Mouse (Mus musculus): Measurements from ENCODE around the gene 1110032A03Rik.
A peak's percentile ranks its signal among the peaks of the same experiment; 100 is the strongest.

1110032A03Rik gene

DNA sequence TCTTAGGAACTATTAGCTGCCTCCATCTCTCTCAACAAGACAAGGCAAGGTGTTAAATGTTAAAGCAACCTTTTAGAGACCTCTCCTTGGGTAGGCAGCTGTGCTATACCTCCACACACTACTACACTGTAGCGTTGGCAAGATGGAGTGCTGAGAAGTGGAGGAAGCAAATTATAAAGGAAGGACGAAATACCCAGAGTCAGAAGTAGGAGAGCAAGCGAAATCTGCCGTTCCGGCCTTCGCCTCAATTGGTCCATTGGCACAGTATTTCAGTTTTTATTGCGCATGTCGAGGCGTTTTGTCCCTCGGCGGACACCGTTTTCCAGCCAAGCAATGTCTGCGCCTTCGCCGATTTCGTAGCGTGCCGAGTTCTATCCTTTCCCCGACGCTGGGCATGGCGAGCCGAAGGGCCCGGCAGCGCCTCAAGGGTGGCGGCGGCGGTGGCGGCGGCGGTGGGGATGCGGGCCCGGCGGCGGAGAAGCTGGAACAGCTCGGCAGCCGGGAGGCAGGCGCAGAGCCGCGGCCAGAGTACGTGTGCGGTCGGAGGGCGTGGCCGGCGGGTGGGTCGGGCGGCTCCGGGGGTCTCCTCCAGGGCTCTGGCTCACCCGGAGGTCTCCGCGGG lies at the start of gene 1110032A03Rik, which contains the start of gene Alg9:
TSS of gene 1110032A03Rik (minus strand) at position 530 of the 622 bp plus-strand sequence.
TSS of gene Alg9 (plus strand) at position 29 of the 622 bp plus-strand sequence.
- peak; percentile 75 for DNase-seq (ENCODE audit: low read depth)

DNA sequence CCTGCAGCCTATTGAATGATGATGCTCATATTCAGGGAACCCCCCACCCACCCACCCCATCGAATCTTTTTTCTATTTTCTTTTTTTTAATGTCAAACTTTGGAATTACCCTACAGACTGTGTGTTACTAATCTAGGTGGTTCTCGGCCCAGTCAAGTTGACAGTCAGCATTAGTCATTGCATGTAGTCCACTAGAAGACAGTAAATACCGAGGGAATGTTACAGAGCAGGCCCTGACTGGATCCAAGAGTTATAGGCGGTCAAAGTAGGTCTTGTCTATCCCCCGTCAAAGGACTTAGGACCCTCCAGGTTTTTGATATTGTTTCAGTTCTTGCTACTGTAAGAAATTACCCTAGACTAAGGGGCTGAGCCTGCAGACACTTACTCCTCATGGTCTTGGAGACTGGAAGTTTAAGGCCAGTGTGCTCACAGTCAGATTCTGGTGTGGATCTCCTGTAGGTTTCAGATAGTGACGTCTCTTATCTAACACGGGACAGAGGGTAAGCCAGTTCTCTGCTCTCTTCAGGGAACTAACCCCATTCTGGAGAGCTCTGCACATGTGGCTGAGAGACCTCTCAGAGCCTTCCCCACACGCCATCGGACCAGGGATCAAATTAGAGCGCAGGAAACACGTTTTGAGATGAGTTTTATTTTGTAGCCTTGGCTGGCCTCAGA lies 48.6 kb upstream of the 1110032A03Rik start:
- peak; percentile 64 for DNase-seq (ENCODE audit: low read depth)

DNA sequence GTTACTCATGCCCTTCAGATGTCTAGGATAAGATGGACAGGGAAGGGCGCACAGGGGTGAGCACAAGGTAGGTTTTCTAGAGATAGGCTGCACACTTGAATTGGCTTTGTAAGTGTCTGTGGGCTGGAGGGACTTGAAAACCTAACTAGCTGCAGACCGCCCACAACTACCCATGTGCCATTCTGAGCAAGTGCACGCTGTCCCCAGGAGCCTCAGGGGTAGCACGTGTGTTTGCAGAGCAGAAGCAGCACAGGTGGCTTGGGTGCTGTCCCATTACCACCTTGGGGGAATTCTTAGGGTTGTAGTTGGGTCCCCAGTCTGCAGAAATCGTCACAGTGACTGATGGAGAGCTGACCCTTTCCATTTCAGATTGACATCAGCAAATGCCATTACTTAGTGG lies 46.9 kb upstream of the 1110032A03Rik start:
- no peak for DNase-seq (ENCODE audit: low read depth)

DNA sequence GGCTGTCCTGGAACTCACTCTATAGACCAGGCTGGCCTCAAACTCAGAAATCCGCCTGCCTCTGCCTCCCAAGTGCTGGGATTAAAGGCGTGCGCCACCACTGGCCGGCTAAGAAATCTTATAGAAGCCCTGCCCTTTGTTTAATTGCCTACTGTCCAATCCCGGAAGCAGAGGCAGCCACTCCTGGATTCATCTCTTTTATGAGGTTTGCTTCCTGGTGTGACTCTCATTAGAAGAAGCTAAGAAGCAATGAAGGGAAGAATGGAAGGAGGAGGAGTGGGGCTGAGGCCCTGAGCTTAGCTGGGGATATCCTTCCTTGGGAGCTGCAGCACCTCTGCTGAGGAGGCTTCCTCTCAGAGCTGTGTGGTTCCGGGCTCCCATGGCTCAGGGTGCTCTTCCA lies 46.3 kb upstream of the 1110032A03Rik start:
- no peak for DNase-seq (ENCODE audit: low read depth)

DNA sequence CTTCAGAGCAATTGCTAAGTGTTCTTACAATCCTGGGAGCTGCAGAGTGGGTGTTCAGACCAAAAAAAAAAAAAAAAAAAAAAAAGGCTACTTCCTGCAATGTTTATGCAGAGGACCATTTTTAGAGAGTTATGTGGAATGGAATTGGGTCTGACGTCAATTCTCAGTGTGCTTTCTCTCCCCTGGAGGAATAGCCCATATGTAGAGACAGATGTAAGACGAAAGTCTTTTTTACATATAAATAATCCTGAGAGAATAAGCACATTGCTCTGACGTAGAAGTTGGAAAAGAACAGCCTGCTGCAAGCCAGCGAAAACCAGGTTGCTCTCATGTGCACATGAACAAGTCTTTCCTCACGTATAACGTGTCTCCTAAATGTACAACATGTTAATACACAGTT lies 44.4 kb upstream of the 1110032A03Rik start:
- DNase-seq (ENCODE audit: low read depth) = no peak

DNA sequence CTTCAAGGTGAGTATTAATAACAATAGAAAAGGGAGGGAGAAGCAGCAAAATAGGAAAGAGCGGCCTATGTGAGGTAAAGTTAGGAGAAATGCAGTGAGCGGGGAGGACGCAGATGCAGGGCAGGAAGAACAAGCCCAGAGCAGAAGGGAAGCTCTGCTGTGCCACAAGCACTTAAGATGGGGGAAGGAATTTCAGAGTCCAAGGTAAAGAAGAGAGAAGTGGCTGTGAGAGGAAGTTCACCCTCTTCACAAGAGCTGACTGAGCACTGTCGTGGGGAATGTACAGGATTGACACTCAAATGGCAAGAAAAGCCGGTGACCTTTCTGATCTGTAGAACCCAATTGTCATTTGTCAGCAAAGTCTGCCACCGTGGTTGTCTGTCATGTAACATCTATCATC lies 42.7 kb upstream of the 1110032A03Rik start:
- DNase-seq (ENCODE audit: low read depth) = no peak

DNA sequence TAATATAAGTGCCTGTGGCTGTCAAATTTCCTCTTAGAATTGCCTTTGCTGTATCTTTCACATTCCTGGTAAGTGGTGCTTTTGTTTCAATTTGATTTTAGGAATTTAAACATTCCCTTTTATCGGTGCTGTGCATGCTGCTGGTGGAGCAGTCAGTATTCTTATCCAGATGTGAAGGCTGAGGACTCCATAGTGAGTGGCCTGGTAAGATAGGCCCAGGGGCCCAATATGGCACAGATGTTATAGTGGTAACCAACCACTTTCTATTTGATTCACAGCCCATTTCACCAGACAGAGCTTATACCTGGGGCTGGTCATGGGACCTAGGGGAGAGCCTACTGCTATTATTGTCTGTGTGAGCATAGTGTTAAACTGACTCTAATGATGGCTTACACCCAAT lies 41.2 kb upstream of the 1110032A03Rik start:
- no peak for DNase-seq (ENCODE audit: low read depth)

DNA sequence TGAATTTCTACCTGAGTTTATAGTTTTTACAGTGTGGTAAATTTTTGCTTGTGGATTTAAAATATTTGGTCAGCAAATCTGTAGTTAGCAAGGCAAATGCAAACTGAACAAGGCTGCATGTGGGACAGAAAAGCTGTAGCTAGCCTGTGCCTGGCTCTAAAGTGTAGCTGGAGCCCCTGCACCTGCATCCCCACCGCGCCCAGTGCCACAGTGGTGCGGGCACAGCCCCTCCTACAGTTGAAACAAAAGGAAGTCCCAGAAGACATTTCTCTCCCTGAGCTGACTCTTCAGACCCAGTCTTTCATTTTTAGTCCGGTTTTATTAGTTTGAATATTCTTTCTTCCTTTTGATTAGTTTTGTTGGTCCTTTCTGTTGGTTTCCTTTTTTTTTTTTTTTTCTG lies 40.3 kb upstream of the 1110032A03Rik start:
- no peak for DNase-seq (ENCODE audit: low read depth)

DNA sequence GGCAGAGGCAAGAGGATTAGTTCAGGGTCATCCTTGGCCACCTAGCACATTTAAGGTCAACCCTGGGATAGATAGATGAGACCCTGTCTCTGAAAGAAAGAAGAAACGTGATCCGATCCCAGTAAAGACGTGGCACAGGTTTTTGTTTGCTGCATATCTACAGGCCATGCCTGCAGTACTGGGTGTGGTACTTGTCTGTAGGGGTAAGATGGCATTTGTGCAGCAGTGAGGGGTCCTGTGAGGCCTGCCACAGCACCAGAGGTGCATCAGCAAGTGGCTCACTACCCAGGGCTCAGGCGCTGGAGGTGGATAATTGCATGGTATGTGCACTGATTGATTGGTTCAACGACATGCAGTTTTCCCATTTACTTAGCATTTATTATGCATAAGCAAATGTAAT lies 38.5 kb upstream of the 1110032A03Rik start:
- DNase-seq (ENCODE audit: low read depth) = no peak

DNA sequence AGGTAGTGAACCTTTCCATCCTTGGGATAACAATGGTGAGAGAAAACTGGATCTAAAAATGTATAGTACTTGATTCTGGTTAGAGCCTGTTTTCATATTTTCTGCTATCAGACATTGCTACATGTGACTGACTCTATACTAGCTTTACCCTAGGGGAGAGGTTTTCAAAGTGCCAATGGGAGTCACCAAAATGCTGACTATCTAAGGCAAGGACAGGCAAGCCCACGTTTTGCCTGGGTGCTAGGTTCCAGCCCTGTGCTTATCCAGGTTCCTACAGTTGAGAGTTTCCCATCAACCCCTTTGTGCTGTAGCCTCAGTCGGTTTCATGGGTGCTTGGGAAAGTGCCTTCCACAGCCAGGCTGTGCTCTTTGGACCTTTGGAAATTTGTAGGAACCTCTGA lies 36.4 kb upstream of the 1110032A03Rik start:
- no peak for DNase-seq (ENCODE audit: low read depth)

DNA sequence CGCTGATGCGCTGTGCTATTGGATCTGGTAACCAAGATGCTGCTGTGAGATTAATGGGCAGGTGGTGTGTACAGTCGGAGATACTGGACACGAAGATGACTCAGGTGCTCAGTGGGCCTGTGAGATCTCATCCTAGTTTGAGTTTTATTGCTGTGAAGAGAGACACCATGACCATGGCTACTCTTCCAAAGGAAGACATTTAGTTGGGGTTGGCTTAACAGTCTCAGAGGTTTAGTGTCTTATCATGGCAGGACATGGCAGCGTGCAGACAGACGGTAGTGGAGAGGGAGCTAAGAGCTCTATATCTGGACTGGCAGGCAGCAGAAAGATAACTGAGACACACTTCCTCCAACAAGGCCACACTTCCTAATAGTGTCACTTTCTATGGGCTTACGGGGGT lies 35.9 kb upstream of the 1110032A03Rik start:
- peak; percentile 64 for DNase-seq (ENCODE audit: low read depth)

DNA sequence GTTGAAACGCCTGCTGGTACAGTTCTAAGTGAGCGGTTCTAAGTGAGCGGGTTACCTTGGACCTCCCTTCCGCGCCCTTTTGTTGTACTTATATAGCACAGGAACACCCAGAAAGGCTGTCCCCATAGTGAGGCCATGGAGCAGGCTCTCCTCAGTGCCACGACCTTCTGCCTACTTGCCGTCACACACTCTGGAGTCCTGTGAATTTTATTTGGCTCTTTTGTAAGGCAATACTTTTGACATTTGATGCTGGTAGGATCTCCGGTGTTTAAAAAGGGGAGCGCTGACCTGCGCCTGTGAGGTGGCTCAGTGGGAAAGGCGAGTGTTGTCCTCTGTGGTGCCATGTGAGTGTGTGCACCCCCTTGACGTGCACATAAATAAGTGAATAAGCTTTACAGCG lies 33.8 kb upstream of the 1110032A03Rik start:
- DNase-seq (ENCODE audit: low read depth) = no peak

DNA sequence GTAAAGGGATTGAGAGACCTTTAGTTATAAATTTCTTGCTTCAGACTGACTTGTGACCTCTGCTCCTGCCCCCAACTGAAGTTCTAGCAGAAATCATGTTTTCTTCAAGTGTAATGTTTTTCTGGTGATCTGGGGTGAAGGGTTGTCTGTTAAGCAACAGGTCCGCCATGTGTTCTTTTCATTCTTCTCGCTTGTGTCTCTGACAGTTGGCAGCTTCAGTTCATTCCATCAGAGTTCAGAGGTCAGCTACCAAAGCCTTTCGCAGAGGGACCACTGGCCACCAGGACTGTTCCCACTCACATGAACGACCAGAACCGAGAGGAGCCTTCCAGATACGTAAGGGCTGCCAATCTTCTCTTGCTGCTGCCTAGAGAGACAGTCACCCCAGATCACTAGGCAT lies 33.2 kb upstream of the 1110032A03Rik start:
- no peak for DNase-seq (ENCODE audit: low read depth)

DNA sequence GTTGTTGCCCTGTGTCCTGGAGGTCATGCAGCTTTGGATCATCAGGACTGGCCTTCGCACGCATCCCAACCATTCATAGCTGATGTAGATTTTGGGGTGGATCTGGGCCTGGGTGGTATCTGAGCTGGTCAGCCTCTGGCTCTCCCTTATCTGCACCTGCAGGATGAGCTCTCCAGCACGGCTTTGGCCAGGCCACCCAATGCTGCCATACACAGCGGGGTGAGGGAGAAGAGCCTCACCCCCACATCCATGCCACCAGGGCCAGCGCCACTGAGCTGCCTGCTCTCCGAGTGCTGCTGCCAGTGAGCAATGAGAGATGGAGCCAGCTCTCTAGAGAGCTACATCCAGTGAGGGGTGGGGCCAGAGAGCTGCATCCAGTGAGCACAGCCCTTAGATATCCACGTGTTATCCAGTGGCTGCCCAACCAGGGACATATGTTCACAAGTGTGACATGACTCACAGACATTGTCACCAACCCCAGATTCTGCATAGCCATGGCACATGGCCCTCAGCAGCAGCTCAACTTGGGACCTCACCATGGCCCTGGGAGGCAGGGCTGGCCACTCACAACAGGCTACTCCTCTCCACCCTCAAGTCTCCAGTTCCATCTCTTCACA lies 27.8 kb upstream of the 1110032A03Rik start:
- DNase-seq (ENCODE audit: low read depth) = peak; percentile 24

DNA sequence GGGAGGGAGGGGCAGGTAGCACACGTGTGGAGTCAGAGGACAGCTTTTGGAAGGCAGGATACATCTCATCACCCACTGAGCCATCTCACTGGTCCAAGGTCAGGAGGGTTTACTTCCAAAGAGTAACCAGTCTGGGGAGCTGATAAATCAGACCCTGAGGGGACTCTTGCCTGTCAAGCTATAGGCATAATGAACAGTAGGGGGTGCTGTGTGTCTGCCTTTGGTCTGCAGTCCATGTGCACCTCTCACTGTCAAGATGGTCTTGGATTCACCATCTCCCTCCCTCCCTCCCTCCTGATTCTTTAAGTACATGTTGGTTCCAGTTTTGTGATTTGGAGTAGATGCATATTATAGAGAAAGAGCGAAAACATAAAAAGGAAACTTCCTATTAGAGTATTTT lies 25.7 kb upstream of the 1110032A03Rik start:
- DNase-seq (ENCODE audit: low read depth) = peak; percentile 48

DNA sequence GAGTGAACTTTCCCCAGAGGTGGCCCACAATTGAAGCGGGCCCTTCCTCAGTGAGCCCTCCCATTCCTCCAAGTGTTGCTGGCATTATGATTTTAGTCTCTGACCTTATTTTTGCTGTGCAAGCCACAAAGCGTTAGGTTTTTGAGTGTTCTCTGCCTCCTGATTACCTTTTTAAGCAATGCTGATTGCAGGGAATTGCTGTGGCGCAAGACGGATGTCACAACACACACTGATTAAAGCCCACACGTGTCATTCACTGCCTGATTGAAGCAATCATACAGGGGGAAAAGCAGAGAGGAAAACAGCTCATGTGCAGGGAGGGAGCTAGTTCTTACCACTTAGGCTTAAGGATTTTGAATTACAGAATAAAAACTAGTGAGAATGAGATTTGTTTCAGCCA lies 23.0 kb upstream of the 1110032A03Rik start:
- no peak for DNase-seq (ENCODE audit: low read depth)

DNA sequence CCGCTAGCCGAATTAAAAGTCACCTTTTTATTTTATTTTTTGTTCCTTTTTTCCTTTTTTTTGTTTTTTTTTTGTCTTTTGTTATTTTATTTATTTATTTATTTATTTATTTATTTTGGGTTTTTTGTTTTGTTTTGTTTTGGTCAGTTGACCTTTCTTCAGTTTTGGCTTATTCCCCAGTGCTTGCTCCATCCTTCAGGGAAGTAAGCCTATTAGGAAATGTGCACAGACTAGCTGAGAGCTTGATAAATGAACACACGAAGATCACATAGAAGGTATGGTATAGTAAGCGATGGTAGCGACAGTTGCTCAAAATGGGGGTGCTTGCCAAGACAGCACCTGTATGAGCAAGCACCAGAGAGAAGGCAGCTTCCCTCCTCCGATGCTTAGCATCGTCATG lies 22.3 kb upstream of the 1110032A03Rik start:
- no peak for DNase-seq (ENCODE audit: low read depth)

DNA sequence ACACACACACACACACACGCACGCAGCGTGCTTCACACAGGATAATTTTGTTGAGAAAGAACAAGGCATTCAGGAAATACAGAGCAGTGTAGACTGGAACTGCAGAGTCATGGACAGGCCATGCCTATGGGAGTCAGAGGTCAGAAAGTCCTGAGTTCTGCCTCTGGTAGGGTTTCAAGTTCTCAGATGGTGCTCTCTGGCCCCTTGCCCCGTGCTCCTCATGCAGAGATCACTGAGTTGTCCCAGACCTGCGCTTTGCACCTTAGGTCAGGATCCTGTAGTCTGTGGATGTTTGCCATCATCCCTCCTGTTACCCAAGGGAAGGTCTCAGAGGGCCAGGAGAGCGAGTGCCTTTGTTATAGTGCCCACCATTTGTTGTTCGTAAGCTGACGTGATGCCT lies 21.5 kb upstream of the 1110032A03Rik start:
- DNase-seq (ENCODE audit: low read depth) = no peak

DNA sequence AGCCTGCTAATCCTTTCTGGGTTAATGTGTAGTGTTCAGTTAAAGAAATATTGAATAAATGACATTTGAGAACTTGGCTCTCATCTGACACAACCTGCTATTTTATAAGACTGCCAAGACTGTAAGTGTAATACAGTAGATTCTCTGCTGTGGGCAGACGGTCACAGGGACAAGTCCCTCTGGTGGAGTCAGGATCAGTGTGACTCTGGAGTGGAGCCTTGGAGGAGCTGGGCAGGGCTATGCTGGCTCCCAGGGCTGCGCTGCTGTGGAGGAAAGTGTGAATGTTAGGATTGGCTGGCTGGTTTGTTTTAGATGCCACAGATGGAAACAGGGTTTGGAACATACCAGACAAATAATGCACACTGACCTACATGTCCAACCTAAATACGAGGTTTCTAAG lies 19.9 kb upstream of the 1110032A03Rik start:
- no peak for DNase-seq (ENCODE audit: low read depth)

DNA sequence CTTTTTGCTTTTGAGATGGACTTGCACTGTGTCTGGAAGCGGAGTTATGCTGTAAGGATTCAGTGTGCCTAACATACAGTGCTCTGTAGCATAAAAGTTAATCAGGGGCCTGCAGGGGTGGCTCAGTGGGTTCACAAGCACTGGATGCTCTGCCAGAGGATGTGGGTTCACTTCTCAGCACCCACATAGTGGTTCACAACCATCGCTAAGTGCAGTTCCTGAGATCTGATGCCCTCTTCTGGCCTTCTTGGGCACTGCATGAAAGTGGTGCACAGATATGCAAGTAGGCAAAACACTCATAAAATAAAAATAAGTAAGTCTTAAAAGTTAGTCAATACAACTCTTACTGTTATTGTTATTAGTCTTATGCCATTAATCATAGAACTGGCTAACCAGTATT lies 6.8 kb upstream of the 1110032A03Rik start:
- DNase-seq (ENCODE audit: low read depth) = peak; percentile 38

DNA sequence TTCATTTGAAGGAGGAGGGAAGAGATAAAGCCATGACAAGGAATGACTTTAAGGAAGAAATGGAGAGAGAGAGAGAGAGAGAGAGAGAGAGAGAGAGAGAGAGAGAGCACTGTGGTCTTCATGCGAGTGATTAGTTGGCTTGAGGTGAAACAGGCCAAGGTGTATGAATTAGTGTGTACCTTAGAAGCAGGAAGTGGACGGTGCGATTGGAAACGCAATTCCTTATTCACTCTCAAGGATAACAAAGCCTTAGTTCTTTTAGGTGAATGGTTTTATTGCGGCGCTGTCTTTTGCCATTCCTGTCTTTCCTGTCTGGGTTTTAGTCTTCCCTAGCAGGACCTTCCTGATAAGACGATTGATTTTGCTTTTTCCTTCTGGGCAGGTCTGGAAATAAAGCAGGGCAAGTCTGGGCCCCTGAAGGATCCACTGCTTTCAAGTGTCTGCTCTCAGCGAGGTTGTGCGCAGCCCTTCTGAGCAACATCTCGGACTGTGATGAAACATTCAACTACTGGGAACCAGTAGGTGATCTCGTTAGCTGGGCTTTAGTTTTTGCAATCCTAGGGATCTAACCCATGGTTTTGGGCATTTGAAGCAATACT lies 941 bp upstream of the 1110032A03Rik start:
- no peak for DNase-seq (ENCODE audit: low read depth)

DNA sequence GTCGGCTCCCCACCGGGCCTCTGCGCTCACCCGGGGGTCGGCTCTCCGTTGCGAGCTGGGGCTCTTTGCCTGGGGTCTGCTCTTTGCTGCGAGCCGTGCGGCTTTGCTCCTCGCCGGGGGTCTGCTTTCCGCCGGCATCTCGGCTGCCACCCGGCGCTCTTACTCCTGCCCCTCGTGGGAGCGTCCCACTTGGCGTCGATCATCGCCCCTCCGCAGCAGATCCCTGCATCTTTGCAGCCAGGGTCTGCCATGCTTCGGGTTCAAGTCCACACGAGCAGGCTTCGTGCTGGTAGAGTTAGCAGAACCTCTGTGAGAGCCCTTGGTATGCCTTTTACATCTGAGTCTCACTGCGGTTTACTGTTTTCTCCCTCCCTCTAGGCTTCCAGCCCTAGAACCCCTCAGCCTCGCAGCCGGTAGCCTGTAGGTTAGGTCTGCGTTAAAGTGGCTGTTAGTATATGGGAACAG lies 374 bp upstream of the 1110032A03Rik start:
- DNase-seq (ENCODE audit: low read depth) = no peak

DNA sequence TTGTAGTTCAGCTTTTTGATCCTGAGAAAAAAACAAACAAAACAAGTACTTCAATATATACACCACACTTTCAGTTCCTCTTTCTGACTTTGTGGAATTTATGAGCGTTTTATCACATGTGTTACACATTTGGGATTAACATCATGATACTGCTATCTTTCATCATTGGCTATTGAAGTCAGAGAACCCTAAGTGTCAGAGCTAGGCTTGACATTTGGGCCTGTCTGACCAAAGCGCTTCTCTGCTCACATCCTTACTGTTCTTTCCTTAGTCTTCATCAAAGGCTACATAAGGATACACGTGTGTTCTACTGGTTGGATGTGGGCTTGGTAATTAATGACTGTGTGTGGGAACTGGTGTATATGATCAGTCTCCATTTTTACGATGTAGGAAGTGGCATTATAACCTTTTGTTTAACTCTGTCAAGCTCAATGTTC lies 1.3 kb downstream of the 1110032A03Rik start:
- no peak for DNase-seq (ENCODE audit: low read depth)
